Mouse (Mus musculus): ENCODE data around the gene Nprl2. TPM values are rescaled to one million over a fixed set of nuclear protein-coding genes. Genes with fewer than 3 reads are reported as not detected.
A peak's percentile ranks its signal among the peaks of the same experiment; 100 is the strongest.

Gene Nprl2
- total RNA-seq (2021): 10 to 100 TPM; 44.2 to 45.2 TPM
- long read RNA-seq, experiment 1, transcript Nprl2-201 (11 exons, 1,441 nt): major isoform, 20 of 39 reads
- long read RNA-seq, experiment 1, partial matches to known transcripts: 3 of 39 reads
- long read RNA-seq, experiment 1, other reads (novel, unspliced or antisense): 16 of 39 reads
- long read RNA-seq, experiment 2, transcript Nprl2-201 (11 exons, 1,441 nt): major isoform, 42 of 55 reads
- long read RNA-seq, experiment 2, partial matches to known transcripts: 2 of 55 reads
- long read RNA-seq, experiment 2, other reads (novel, unspliced or antisense): 10 of 55 reads

- no peak for TF ChIP-seq CTCF (conservative IDR thresholded peaks at IDR 0.05)
Measured at GRCm38 (mm10) chr9:107541474-107542351, at the start of gene Nprl2, which contains the start of gene Cyb561d2. TSS of gene Nprl2 (plus strand) at chr9:107542226. TSS of gene Cyb561d2 (minus strand) at chr9:107542193.

GRCm38 (mm10) chr9:107493511-107493910 lies 48.5 kb upstream of the Nprl2 start:
- Histone ChIP-seq H3K4me3 (no peak overlapping the region), H3K27ac (no peak overlapping the region)
- TF ChIP-seq CTCF (conservative IDR thresholded peaks at IDR 0.05): no peak
- DNase-seq (ENCODE audit: low spot score in 2 of 2): no peak

More at GRCm38 (mm10) chr9:107541474-107542351, at the start of gene Nprl2, which contains the start of gene Cyb561d2:
- Histone ChIP-seq H3K4me3 (peak within 1 kb of the TSS; percentile 70), H3K27ac (peak within 1 kb of the TSS; percentile 88)
- peak; percentile 92 to 96 for DNase-seq (ENCODE audit: low spot score in 2 of 2)

DNA sequence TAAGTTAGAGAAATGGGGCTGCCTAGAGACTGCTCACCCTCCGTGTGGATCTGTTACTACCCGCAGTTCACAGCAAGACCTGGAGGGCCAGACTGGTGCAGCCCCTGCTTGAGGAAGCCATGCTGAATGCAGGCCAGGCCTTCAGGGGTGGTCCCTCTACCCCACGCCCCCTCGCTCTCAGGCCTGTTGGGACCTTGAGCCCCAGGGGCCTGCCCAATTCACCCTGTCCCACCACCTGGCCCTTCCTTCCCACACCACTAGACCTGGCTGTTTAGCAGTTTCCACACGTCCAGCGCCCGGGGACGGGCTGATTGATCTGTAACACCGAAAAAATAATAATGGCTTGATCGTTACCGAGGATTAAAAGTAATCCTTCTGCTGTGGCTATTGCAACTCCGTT lies 47.8 kb upstream of the Nprl2 start:
- Histone ChIP-seq H3K4me3 (no peak overlapping the region), H3K27ac (no peak overlapping the region)
- TF ChIP-seq CTCF (conservative IDR thresholded peaks at IDR 0.05): no peak
- DNase-seq (ENCODE audit: low spot score in 2 of 2): no peak

GRCm38 (mm10) chr9:107496359-107496758 lies 45.7 kb upstream of the Nprl2 start:
- no peak for DNase-seq (ENCODE audit: low spot score in 2 of 2)
- no peak overlapping the region for H3K27ac ChIP-seq
- no peak for TF ChIP-seq CTCF (conservative IDR thresholded peaks at IDR 0.05)
- no peak overlapping the region for H3K4me3 ChIP-seq

- DNase-seq (ENCODE audit: low spot score in 2 of 2): no peak
- Histone ChIP-seq H3K27ac (no peak overlapping the region), H3K4me3 (no peak overlapping the region)
- TF ChIP-seq CTCF (conservative IDR thresholded peaks at IDR 0.05): no peak
Measured at GRCm38 (mm10) chr9:107500708-107501286, 41.2 kb upstream of the Nprl2 start.

DNA sequence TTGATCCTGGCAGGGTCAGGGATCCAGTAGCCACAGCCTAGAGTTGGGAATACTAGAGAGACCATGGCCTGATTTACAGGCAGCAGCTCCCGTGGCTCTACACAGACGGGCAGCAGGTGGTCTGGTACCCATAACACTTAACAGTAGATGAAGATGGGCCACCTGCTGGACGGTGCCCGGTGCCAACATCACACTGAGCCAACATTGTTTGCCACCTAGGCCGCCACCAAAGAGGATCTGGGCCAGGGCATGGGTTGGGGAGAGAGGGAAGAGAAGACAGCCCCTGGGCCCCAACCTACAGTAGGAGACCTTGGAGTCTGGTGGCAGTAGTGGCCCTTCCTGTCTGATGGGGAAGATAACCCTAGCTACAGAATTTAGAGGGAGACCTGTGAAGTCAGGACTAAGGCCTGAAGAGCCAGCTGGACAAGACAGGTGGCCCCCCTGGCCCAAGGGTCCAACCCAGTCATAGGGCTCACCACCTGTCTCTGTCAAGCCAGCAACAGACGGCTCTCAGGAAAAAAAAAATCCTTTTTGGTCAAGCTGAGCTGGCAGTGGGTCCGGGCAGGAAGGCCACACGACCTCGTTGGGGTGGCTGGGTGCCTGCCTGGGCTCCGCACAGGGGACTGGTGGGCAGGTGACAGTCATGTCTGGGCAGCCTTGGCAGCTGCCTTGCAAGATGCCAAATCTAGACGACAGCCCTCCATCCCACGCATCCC lies 39.7 kb upstream of the Nprl2 start:
- DNase-seq (ENCODE audit: low spot score in 2 of 2): no peak
- TF ChIP-seq CTCF (conservative IDR thresholded peaks at IDR 0.05): no peak
- no peak overlapping the region for H3K27ac ChIP-seq
- H3K4me3 ChIP-seq: no peak overlapping the region

DNA sequence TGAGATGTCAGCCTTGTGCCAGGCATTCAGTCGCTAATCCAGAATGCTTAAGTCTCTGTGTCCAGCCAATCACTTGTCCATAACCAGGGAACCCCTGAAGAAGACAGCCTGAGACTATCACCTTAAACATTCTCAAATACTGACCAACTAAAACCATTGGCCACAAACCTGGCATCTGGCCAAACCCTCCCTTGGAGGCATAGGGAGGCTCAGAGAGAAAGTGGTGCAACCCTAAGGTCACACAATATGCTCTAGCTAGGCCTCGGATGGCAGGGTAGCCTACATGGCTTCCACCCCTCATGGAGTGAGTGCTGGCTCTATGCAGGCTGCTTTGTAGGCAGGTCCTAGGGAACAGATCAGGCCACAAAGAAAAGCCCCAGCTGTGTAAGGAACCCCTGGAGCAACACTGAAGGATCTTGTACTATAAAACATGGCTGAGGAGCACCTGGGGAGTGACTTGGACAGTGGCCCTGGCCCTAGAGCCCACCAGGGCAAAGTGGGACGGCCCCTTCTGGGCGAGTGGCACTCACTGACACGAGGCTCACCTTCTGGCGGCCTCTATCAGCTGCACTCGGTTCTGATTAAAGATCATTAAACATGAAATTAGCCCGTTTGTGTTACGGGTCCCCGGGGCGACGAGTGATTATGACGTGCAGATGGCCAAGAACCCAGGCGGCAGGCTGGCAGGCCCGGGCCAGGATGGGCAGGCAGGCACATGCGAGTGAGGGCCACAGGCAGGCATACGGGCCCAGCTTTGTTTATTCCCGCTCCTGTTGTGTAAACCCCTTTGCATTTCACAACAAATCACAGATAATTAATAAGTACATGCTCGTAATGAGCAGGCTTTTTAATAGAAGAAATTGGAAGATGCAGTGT lies 37.1 kb upstream of the Nprl2 start:
- no peak for DNase-seq (ENCODE audit: low spot score in 2 of 2)

DNA sequence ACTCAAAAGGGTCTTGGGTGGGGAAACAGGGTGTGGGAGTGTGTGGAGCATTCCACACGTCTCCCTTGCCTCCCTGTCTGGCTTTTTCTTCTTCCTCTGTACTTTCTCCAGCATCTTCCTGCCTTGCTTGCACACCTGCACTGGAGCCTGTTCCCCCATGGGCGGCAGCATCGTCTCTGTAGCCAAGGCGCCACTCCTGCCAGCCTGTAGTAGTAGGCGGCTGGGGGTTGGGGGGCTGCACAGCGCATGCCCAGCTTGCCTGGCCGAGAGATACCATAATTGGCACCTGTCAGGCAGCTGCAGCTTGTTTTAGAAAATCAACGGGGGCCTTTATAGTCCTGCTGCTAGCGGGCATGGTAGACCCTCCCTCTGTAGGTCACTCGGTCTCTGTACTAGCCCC lies 33.8 kb upstream of the Nprl2 start:
- DNase-seq (ENCODE audit: low spot score in 2 of 2): peak; percentile 64 to 76
- Histone ChIP-seq H3K4me3 (peak overlapping the region; percentile 20; the same call in 1 of the 2 replicates), H3K27ac (no peak overlapping the region)
- TF ChIP-seq CTCF (conservative IDR thresholded peaks at IDR 0.05): peak; percentile 64

More for the DNA sequence above, 37.1 kb upstream of the Nprl2 start:
- no peak for TF ChIP-seq CTCF (conservative IDR thresholded peaks at IDR 0.05)
- no peak overlapping the region for H3K27ac ChIP-seq
- H3K4me3 ChIP-seq: no peak overlapping the region

- Histone ChIP-seq H3K27ac (no peak overlapping the region), H3K4me3 (no peak overlapping the region)
- peak; percentile 40 for TF ChIP-seq CTCF (conservative IDR thresholded peaks at IDR 0.05)
- DNase-seq (ENCODE audit: low spot score in 2 of 2): no peak
Measured at GRCm38 (mm10) chr9:107510384-107511100, 31.5 kb upstream of the Nprl2 start.

- Histone ChIP-seq H3K4me3 (no peak overlapping the region), H3K27ac (no peak overlapping the region)
- DNase-seq (ENCODE audit: low spot score in 2 of 2): no peak
- no peak for TF ChIP-seq CTCF (conservative IDR thresholded peaks at IDR 0.05)
Measured at GRCm38 (mm10) chr9:107511436-107511835, 30.6 kb upstream of the Nprl2 start.

DNA sequence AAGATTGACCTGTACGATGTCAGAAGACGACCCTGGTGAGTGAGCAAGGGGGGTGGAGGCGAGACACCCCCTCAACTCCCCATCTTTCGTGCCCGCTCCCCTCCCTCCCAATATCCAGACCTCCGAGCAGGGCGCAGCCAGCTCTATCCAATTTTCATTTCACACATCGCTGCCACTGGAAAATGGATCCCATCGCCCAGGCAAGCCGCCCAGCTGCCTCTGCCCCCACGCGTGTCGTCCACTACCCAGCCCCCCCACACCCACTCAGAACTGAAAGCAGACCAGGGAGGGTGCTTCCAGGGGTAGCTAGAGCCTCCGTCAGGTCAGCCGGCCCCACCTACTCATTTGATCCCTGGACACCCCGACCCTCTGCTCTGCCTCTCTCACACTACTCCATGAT lies 29.7 kb upstream of the Nprl2 start:
- no peak overlapping the region for H3K27ac ChIP-seq
- DNase-seq (ENCODE audit: low spot score in 2 of 2): no peak
- H3K4me3 ChIP-seq: no peak overlapping the region
- TF ChIP-seq CTCF (conservative IDR thresholded peaks at IDR 0.05): no peak
